Mouse (Mus musculus) MN1 (cell line): ENCODE results near the gene Mok.

Source experiments
- DNase-seq: peaks from one replicate; pipeline ENCODE4 v3.0.0-alpha.2; 2016; ENCODE audit warnings: low spot score

The Mok gene

DNA sequence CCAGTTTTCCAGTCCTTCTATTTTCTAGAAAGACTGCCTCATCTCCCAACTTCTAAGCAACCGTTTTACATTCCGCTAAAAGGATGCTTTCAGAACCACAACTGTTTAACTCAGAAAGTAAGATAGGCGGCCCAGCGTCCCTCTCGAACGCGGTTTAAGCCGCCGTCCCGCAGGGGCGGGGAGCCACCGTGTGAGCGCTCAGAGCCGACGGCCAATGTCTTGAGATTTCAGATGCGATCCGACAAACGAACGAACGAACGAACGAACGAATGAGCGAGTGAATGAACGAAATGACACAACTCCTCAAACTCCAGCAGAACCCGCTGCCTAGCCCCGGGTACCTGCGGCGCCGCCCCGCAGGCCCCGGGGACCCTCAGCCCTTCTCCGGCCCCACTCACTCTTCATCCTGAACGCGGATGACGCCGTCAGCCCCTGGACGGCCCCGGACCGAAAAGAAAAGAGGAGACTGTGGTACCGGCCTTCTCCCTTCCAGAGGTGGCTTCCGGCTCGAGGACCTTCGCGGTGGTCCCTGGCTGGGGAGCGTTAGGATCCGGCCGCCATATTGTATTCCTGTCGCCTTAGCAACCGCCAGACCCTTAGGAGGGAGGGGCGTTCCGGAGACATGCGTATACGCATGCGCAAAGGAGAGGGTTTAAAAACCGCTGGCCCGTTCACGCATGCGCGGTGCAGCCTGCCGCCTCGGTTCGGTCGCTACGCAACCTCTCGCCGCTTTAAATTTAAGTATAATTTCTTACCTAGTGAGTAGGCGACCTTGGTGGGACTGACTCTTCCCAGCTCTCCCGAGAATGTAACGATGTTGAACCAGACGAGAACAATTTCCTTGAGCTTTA, at the start of gene Mok:
Gene Mok (minus strand): TSS at position 592 of the 851 bp plus-strand sequence.
- peak; percentile 92 for DNase-seq

DNA sequence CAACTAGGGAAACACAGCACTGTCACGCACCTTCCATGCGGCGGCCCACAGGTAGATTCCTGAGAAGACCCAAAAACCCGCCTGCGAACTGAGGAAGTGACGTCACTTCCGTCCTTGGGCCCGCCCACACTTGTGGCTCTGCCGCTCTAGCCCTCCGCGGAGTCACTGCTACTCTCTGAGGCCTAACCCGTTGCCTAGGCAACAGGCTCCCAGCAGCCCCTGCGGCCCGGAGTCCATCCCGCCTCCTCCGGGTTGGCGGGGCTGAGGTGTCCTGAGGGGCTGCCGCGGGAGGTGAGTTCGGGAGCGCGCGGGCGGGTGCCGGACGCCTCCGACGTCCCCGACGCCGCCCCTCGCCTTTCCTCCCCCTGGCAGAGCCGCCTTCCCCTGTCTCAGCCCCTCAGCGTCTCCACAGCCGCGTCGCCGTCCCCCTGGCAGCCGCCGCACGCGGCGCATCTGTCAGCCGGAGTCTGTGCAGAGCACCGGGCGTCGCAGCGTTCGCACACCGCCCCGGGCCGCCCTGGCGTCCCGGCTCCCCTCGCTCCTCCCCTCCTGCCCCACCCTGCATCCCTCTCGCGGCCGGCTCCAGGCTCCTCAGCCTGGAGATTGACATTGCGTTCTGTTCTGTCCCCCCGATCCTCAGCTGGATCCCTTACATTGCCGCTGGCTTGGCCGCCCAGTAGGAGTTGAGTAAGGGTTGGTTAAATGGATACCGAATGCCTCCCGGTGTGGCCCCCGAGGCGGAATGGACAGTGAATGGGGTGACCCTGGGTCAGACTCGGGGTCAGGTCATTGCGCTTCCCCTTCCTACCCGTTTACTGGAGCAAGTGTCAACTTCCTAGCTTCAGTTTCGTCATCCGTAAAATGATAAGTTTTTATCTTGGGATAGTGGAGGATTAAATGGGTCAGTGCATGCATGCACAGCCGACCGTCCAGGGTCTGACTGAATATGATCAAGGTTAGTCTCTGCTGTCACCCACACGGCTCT, 48.6 kb upstream of the Mok start, which contains the start of the genes Cinp and Tecpr2:
Gene Cinp (minus strand): TSS at position 110 of the 985 bp plus-strand sequence.
Gene Tecpr2 (plus strand): TSS at position 229 of the 985 bp plus-strand sequence.
- DNase-seq = peak; percentile 95

DNA sequence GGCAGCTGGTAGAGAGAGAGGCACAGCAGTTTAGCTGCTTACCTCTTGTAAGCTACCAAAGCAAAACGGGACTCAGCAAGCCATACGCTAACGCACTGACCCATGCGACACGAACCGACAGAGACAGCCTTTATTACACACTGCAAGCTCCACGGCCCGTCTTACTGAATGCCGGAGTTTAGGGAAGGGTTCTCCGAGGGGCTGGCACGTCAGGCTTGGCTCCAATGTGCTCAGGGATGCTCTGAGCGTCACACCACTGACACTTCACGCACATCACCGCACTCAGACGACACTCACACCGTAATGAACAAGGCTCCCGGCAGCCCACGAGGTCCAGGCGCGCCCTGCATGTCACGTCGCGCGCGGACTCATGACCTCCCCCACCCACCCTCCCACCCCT, 47.9 kb upstream of the Mok start:
- DNase-seq = peak; percentile 13

DNA sequence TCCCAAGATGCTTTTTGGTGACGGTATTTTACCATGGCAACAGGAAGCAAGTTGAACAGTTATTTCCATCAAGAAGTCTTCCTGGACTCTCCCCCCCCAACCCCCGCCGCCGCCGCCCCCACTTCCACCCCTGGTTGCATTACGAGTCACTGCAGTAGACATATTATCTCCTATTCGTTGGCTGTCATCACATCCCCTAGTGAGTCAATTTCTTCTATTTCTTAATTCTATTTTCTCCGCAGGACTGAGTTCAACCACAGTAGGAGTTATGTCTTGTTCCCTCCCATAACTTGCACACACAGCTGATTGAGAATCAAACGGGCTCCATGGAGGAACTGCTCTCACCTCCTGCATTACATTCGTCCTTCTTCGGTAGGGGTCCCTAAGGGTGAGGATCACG, 47.4 kb upstream of the Mok start:
- DNase-seq = no peak

DNA sequence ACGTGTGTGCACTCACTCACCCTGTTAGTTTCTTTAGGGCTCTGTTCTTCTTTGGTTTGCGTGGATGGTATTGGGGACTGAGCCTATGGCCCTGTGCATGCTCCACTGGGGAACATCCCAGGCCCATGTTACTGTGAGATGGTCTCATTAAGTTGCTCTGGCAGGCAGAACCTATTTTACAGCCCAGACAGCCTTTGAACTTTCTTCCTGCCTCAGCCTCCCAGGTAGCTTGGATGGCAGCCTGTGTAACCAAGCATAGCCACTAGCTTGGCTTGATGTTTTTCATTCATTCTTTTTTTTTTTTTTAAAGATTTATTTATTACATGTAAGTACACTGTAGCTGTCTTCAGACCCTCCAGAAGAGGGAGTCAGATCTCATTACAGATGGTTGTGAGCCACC, 44.5 kb upstream of the Mok start:
- DNase-seq = no peak

DNA sequence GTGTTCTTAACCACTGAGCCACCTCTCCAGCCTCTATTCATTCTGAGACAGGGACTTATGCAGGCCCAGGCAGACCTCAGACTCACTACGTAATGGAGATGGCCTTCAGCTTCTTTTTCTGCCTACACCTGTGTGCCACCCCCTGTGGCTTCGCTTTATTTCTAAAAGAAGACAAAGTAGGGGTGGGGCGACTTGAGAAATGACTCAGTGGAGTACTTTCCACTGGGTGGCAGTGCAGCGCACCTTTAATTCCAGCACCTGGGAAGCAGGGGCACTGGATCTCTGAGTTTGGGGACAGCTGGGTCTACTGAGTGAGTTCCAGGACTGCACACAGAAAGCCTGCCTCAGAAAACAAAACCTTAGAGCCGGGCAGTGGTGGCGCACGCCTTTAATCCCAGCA, 41.6 kb upstream of the Mok start:
- DNase-seq = no peak

DNA sequence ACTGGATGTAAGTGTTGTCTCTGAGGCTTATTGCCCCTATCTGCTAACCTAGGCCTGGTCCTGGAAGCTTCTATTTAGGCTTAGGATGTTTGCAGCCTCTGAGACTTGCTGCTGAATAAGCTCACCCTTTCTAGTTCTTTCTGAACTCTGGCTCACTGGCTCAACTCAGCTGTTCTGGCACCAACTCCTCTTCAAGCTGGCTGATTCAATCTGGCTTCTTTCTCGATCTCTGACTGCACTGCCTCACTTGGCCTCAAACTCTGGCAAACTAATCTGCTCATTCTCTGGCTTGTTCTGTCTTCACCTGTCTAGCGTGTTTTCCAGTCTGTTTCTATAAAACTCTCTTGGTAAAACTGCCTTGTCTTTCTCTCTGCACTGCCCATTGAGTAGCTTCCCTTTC, 34.6 kb upstream of the Mok start:
- DNase-seq = no peak

DNA sequence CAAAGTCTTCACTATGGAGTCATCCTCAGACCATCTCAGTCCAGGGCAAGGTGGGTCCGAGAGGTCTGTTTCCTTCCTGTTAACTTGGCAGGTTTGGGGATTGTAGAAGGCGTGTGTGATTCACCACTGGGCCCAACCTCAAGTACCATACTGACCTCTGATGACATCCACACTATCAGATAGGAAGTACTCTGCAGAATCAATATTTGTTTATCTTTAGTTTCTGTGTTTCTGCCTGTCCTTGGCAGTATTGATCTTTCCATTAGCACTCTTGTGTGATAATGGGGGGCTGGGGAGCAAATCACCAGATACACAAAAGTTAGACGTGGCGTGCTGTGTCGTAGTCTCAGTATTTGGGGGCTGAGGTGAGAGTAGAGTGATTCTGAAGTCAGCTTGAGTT, 30.5 kb upstream of the Mok start:
- no peak for DNase-seq

DNA sequence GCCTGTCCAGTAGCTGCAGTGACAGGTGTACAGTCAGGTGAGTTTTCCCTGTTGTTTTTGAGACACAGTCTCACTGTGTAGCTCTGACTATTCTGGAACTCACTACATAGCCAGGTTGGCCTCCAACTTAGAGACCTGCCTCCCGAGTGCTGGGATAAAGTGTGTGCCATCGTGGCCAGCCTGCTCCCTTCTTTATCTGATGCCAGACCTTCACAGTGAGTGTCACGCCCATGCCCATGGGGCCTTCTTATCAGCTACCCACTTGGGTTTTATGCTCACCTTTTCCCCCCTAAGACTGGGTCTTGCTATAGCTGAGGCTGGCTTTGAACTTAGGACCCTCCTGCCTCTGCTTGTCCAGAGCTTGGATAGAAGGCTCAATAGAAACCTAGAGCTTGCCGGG, 29.4 kb upstream of the Mok start:
- DNase-seq = no peak

DNA sequence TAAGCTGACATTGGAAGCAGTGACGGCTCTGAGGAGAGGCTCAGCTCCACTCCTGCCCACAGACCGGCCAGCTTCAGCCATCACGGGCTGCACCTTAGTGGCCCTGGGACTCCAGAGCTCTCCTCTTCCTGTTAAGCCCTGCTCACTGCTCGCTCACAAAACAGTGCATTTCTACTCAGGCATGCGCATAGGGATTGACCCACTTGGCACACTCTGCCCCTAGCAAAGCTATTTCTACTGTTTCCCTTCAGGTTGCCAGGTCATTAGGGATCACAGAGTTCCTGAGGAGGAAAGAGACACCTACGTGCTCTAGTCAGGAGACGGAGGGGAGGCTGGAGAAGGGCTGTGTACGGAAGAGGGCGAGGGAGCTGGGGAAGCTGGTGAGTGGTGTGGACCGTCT, 25.2 kb upstream of the Mok start:
- no peak for DNase-seq

DNA sequence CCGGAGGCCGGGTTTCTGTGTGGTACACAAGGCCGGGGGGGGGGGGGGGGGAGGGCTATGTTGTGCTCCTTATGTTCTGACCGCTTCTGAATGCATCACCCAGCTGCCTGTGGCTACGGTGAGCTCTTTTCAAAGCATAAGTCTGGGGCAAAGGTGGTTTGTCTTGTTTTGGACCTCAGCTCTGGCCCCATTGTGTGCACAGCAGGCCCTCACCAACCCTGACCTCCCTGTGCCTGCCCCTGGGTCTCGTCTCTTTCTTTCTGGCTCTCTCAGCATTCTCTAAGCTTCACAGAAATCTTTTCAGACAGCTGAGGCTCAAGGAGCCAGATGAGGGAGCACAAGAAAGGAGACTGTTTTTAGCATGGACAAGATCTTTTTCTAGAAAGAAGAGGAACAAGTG, 24.8 kb upstream of the Mok start:
- DNase-seq = no peak

DNA sequence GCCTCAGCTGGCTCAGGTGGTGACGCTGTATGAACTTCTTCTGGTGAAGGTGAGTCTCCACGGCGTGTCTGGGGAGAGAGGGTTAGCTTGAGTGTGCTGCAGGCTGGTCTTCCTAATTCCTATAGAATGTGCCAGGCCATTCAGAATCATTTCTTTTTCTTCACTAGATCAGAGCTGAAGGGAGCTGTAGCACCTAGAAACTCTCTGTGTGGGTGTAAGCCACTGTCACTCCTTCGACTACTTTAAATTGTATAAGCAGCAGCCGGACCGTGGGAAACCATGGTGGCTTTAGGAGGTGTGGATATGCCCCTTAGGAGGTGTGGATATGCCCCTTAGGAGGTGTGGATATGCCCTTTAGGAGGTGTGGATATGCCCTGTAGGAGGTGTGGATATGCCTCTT, 23.3 kb upstream of the Mok start:
- no peak for DNase-seq

DNA sequence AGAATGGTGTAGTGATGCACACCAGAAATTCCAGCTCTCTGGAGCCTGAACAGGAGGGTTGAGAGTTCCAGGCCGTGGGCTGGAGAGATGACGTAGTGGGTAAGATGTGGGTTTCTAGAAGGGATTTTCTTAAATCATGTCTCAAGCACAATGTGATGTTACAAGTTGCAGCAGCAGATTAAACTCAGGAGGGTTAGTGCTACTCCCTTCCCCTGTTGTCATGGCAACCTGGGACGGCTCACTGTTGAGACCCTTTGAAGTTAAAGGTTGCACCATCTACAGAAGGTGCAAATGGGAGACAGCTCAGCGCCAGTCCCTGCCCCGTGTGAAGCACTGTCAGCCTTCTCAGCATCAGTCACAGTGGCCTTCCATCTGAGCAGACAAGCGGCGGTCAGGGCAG, 20.5 kb upstream of the Mok start:
- DNase-seq = no peak

DNA sequence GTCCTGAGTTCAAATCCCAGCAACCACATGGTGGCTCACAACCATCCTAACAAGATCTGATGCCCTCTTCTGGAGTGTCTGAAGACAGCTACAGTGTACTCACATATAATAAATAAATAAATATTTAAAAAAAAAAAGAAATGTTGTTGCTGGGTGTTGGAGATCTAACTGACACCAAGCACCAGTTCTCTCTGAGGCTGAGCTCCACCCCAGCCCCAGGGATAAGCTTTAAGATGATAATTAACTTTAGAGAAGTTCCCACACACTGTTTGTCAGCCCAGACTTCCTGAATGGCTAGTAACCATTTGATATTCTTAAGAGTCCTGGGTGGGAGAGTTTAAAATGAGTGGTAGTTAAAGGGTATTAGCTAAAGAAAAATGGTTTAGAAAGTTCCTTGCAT, 19.6 kb upstream of the Mok start:
- DNase-seq = no peak

DNA sequence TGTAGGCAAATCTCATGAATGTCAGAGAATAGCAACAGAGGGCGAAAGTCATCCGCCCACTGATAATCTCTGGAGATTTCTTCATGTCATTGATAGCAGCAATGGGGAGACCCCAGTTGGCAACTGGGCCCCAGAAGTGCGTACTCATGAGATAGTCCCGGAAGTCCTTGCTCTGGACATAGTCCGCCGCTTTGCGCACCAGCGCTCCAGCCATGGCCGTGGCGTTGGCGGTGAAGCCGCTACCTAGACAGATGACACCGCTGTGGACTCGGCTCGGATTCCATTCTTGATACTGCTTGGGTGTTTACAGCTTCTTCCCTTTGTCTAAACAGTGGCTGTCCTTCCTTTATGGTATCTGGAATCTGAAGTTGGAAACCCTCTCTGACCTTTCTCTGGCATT, 17.9 kb upstream of the Mok start:
- peak; percentile 39 for DNase-seq

DNA sequence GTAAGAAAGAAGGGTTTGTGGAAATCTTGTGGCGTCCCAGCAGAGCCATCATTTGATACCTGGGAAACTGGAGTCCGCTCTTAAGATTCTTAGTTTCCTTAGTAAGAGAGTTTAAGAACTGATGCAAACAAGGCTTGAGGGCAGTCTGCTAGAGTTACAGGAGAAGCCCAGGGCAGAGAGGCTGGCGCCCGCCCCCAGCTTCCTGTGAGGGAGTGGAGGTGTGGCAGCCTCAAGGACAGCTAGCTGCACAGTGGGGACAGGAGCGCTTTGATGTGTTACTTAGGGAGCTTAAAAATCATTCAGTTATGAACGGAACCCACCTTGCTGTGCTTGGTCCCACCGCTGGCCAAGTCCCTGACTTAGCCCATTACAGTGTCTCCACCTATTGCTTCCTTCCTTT, 16.5 kb upstream of the Mok start:
- no peak for DNase-seq

DNA sequence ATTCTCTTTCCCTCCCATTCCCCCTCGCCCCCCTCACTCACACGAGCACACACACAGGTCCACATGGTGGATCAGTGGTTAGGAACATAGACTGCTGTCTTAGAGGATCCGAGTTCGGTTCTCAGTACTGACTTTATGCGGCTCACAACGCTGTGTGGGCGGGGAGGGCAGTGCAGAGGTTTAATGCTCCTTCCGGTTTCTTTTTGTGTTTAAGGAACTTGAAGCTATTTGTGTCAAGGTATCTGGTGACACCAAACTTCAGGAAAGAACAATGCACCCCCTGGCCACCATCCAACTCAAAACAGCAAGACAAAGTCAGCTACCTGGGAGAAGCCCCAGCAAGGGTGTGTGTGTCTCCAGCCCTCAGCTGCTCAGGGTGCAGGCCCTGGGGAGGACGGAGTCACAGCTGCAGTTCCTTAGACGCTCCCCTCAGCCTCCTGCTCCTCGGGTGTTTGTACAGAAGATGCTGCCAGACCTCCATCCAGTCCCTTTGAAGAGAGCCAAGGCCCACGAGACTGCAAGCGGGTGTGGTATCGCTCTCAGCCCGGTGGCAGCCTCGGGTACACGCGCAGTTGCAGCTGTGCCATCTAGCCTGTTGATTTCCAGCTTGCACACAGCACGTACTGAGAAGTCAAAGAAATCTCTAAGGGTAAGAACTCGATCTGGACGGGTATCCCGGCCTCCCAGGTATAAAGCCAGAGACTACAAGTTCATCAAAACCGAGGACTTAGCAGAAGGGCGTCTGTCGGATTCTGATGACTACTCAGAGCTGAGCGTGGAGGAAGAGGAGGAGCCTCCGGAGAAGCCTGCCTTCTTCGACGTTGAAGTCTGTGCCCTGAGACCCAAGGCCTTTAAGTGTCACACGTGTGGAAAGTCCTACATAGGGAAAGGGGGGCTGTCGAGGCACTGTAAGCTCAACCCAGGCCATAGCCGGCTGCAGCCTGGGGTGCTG, 14.3 kb upstream of the Mok start:
- no peak for DNase-seq

DNA sequence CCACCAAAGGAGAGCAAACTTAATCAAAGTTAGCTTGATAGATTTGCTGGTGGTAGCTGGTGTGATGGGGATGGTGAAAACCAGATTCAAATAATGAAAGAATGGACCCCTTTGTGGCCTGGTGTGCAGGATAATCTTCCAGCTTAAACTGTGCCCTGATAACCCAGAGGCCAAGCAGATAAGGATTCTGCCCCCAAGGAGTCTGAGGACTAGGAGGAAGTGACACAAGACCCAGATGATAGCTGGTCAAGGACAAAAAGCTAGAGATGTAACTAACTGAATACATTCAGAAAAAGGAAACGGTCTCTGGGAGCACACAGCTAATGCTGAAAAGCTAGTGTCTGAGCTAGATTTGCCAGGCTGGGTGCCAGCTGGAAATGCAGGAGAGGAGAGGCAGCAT, 11.2 kb upstream of the Mok start:
- no peak for DNase-seq

DNA sequence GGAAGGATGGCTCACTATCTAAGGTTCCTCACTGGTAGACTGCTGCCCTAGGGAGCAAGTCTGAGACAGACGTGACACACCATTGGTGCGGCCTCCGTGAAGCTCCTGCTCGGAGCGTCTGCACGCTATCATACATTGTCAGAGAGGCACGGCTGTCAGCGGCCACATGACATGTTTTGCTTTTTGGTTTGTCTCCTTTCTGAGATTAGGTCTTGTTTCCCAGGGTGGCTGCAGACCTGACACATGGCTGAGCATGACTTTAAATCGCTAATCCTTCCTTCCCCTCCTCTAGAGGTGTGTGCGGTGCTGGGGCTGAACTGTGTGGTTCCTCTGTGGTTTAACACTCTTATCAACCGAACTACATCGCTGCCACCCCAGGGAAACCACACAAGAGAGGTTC, 10.7 kb upstream of the Mok start:
- no peak for DNase-seq

DNA sequence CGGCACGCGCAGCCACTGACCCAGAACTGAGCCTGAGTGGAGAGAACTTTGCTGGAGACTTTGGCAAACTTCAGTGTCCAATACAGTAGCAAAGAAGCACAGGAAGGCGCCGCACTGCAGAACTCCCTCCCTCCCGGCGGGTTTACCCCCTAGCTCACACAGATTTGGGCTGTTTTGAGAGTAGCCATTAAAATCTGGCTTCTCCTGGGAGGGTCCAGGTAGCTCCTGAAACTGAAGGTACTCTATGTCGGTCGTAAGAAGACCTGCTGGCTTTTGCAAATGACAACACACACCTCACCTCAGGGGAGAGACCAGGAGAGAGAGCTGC, 10.2 kb upstream of the Mok start:
- no peak for DNase-seq

DNA sequence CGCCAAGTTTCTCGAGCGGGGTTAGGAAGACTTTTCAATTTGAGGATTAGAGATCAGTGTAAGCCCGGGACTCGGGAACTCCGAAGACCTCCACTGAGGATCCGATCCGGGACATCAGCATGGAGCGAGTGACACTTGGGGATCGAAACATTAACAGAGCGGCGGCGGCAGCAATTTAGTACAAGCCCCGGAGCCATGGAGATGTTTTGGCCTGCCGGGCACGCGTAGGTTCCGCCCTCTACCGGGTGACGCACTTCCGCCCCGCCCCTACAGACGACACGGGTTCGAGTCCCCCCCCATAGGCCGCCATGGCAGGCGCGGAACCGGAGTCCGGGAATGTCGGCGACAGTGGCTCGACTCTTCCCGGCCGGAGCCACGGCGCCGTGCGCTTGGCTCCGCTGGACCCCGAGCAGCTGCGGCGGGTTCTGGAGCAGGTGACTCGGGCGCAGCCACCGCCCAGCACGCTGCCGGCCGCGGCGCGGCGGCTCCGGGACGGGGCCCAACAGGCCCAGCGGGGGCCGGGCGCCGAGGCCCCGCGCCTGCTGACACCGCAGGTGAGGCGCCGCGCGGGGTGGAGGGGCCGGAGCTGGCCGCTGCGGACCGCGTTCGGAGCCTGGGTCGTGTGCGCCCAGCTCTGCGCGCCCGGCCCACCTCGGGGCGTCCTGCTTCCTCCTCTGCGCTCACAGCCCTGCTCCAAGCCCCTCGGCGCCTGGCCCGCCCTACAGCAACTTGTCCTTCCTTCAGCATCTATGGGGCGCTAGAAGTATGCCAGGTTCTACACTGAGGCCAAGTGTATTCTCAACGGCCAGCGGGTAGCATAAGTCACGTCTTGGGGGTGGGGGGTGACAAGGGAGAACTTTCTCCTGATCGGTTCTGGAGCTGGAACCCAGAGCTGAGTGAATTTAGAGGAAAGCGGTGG, 9.5 kb upstream of the Mok start, which contains the start of gene Zfp839:
Gene Zfp839 (plus strand): TSS at position 244 of the 919 bp plus-strand sequence.
- peak; percentile 74 for DNase-seq
